Mouse (Mus musculus): Measurements from ENCODE around the gene Lurap1.

Gene Lurap1

DNA sequence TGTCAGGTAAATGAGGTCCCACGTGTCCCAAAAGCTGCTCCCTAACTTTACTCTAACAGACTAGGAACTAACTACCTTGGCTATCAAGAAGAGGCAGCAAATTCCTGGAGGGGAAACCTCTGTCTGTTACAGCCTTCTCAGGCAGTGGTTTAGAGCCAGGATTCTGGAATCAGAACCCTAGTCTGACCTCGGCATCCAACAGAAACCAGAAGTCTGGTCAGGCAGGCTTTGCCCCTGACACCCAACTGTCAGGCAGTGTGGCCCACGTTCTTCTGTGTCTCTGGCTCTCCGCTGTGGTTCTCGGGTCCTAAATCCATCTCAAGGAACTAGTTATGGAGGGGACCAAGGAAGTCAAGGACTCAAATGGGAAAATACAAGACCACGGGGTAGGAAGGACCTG, at the start of gene Lurap1:
Gene Lurap1, minus strand, starts transcription at position 101 of the 400 bp plus-strand sequence.
- no peak for DNase-seq (ENCODE audit: extremely low spot score, low read depth, low spot score)

DNA sequence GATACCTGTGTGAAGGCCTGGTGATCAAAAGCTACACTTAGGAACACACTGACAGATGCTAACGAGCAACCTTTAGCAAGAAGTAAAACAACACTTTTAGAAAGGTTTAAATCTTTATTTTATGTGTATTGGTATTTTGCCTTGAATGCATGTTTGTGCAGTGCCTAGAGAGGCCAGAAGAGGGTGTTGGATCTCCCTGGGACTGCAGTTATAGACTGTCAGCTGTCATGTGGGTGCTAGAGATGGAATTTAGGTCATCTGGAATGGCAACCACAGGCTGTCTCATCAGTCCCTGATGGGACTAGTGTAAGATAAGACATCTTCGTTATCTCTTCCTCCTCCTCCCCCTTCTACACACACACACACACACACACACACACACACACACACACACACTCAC, 47.3 kb upstream of the Lurap1 start:
- DNase-seq (ENCODE audit: extremely low spot score, low read depth, low spot score), result no peak

DNA sequence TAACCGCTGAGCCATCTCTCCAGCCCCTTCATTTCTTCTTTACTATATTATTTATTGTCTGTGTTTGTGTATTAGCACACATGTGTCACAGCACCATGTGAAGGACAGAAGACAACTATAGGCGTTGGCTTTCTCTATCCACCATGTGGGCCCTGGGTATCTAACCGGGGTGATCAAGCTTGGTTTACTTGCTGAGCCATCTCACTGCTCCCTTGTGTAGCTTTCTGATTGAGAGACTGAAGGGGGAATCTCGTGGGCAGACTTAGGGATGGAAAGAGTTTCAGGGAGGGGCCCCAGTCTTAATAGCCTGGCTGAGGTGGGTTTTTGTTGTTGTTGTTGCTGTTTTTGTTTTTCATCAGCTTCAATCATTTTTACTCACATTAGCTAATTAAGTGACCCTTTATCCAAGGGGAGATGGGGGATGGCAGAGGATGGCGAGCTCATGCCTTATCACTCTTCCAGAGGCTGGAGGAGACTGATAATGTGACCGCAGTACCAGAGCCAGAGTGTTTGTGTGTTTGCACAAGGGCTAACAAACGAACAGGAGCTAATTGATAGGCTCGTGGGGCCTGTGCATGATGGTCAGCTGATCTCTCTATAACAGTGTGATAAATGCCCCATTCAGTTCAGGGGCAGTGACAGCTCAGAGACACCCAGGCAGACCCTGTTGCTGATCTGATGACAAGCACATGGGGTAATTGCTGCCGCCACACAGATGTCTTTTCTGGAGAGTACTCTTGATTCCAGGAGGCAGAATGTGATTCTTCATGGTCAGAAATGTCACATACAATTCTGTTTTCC, 42.6 kb upstream of the Lurap1 start:
- DNase-seq (ENCODE audit: extremely low spot score, low read depth, low spot score), result no peak

DNA sequence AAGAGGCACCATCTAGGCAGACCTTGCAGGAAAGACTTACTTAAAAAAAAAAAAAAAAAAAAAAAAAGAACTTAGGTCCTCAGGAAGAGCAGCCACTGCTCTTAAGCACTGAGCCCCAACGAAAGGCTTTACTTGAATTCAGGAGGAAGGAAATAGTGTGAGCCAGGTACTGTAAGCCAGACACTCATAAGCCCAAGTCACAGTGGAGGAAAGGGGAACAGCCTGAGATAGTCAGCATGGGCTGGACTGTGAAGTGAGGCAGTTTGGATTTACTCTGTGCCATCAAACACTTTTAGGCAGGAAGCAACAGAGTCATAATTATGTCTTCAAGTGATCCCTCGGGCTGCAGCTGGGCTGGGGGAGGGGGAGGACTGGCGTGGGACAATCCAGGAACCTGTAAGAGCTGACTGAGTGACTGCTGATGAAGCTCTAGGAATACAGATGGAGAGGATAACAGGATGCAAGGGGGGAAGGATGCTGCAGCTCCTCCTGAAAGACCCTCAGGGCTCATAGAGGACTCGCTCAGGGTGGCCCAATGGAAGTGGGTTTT, 41.2 kb upstream of the Lurap1 start:
- DNase-seq (ENCODE audit: extremely low spot score, low read depth, low spot score), result no peak

DNA sequence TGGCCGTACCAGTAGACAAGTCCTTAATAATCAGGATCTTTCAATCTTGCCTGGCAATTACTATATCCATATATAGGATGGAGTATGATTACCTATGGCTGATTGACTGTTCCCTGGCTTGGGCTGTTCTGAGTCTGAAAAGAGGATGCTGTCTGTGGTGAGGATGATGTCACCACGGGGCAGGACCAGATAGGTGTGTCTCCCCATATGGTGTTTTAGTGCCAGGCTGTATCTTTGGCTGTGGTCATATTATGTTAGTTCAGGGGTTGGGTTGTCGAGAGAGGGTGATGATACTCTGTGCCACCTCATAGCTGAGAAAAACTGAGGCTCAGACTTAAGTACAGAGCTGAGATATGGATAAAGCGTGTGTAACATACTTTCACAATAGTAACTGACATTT, 33.9 kb upstream of the Lurap1 start:
- DNase-seq (ENCODE audit: extremely low spot score, low read depth, low spot score), result no peak

DNA sequence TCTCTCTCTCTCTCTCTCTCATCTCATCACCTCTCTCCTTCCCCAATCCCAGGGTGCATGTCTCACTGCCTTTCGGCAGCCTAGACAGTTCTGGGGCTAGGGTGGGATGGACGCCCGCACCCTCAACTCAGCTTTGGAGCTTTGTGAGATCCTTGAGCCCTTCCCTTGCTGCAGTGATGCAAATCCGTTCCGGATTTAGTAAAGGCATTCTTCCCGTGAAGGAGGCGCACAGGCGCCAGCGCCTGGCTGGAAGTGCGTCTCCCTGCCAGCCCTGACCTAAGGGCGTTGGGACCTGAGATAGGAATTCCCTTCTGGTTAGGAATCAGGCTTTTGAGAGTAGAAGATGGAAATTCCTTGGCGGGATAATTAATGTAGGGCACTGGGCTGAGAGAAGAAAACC, 31.6 kb upstream of the Lurap1 start:
- DNase-seq (ENCODE audit: extremely low spot score, low read depth, low spot score), result no peak

DNA sequence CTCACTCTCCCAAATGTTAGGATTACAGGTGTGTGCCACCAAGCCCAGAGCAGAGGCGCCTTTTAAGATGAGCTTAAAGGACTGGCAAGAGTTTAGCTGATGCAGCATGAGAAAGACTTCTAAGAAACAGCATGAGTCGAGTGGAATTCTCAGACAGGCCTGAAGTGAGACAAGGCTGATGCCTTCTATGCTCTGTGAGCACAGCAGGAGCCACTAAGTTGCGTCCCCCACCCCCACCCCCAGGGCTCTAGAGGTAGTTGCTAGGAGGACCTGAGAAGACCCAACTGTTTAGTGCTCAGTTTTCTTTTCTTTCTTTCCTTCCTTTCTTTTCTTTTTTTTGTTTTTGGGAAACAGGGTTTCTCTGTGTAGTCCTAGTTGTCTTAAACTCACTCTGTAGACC, 30.9 kb upstream of the Lurap1 start:
- no peak for DNase-seq (ENCODE audit: extremely low spot score, low read depth, low spot score)

DNA sequence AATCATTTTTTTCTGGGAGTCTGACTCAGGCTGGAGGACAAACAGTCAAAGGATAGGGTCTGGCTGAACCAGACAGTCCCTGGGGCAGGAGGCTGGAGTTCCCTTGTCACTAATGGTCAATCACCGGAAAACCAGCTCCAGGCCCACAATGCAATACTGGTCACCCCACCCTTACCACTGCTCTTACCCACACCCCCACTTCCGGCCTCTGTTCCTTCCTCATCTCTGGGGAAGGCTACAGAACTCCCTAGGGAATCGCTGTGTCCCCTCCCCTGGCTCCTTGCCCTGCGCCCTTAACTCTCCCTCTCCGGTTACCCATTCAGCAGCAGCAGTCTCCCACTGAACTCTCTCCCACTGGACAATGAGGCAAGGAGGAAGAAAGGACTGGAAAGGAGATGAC, 26.0 kb upstream of the Lurap1 start:
- DNase-seq (ENCODE audit: extremely low spot score, low read depth, low spot score), result no peak

DNA sequence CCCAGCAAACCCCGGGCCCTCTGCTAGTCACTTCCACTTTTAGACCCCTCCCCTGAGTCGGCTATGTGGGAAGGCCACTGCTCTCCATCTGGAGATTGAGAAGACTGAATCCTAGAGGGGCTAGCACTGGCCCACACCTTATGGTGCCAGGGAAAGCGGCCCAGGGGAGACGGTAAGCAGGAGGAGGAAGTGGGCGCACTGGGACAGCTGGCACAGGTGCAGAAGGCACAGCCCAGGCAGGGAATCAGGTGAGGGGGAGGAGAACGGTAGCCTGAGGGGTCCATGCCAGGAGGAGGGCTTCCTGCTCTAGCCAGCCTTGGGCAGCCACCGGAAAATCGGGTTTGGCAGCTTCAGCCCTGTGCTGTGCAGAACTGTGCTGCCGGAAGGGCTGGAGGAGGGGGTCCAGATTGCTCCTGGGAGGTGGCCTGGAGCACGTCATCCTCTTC, 25.4 kb upstream of the Lurap1 start:
- no peak for DNase-seq (ENCODE audit: extremely low spot score, low read depth, low spot score)

DNA sequence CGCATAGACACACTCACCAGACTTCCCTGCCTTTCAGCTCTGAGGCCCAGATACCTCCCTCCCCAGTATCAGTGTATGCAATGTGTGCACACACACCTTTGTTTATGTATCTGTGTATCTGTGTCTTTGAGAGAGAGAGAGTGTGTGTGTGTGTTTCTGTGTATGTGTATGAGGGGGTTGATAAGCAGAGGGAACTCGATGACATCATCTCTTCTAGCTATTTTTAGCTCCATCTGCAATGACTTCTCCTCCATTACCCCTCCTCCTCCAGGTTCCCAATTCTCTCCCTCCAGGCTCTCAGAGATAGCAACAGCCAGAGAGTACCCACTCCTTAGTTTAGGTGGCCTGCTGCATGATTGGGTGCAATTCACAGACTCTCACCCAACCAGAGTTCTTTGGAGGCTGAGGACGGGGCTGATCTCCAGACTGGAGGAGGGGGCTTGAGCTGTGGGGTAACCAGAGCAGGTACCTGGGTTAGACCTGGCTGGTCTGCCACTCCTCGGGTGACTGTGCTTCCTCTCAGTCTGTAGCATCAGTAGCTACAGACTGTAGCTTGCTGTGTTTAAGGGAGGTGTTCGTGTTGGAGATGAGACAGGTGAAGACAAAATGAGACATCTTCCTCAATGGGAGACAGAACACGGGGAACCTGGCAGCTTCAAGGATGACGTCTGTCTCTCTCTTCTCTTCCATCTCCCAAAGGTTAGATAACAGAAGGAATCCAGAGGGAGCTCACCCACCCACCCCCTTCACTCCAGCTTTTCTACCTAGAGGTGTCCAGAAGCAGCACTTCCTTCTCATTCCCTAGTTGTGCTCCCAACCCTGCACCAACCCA, 24.8 kb upstream of the Lurap1 start:
- DNase-seq (ENCODE audit: extremely low spot score, low read depth, low spot score), result no peak

DNA sequence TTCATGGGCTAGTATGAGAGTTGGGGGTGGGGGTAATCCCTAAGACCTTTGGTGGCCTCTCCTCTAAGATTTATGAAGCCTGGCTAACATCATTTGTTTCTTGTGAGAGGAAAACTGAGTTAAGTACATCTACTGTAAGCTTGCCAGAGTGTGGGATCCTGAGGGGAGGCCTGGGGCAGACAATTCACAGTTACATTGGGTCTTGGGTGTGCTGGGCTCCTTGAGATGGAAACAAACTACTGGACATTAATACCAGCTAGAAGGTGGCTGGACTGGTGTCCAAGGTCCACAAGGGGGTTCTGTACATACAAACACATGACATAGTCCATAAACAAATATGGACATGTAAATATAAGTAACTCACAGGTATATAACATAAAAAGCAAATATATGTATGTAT, 24.0 kb upstream of the Lurap1 start:
- DNase-seq (ENCODE audit: extremely low spot score, low read depth, low spot score), result no peak

DNA sequence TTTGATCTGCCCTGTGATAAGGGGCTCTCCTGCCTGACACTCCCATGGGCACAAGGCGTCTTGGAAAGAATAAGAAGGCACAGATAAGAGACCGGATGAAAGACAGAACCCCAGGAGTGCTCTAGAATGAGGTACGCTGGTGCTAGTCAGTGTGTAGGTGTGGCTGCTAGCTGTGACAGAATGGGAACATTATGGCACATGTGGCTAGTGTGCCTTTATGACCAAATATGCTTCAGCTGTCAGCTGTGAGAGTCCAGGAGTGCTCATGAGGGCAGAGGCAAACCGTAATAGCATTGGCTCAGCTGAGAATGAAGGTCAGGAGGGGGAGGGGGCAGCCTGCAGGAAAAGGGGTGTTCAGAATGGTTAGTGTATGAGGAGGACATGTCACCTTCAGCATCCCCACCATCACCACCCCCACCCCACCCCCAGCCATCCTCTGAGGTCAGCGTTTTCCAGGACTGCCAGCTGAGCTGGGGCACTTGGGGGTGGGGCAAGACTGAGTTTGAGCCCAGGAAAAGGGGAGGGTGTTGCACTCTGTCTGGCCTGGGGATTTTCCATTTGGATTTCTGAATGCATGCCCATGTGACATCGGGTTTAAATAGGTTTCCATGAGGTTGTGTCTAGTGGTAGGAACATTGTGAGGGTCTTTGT, 23.5 kb upstream of the Lurap1 start:
- no peak for DNase-seq (ENCODE audit: extremely low spot score, low read depth, low spot score)

DNA sequence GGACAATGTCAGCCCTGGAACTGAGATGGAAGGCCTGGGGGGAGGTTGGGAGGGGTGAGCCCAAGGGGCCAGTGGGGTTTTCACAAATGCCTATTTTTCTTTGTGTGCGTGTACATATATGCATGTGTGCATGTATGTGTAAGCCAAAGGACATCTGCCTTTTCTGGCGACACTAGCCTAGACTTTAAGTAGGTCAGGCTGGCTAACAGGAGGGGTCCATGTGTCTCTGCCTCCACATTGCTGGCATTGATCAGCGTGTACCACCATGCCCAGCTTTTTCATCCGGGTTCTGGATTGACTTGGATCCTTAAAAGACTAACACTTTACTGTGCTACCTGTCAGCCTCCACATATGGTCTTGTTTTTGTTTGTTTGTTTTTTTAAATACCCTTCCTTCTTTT, 22.6 kb upstream of the Lurap1 start:
- DNase-seq (ENCODE audit: extremely low spot score, low read depth, low spot score), result no peak

DNA sequence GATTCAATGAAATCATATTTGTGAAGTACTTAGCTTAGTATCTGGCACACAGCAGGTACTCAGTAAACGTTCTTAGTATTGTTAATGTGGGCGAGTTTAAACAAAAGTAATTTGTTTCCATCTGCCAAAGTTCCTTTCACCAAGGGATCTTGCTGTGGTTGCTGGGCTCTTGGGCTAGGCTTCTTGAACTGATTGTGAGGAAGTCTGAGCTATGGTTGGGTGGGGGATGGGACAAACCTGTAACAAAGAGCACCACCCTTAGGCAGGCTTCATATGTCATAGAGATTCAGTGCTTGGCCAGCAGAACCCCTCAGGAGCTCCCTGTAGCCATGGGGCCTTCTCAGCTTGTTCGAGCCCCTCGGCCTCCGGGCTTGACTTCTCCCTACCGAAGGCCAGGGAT, 21.9 kb upstream of the Lurap1 start, which contains the start of the genes 1700042G07Rik and Gm49337:
Gene 1700042G07Rik, plus strand, starts transcription at position 301 of the 400 bp plus-strand sequence.
Gene Gm49337, plus strand, starts transcription at position 313 of the 400 bp plus-strand sequence.
- DNase-seq (ENCODE audit: extremely low spot score, low read depth, low spot score), result no peak

DNA sequence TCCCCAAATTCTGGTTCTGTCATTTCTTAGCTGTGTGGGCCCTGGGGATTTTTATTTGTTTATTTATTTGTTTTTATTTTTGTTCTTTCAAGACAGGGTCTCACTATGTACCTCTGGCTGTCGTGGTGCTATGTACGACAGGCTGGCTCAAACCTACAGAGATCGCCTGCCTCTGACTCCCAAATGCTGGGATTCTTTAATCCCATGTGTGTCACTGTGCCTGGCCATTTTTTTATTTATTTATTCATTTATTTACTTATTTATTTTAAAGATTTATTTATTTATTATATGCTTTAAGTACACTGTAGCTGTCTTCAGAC, 18.2 kb upstream of the Lurap1 start:
- no peak for DNase-seq (ENCODE audit: extremely low spot score, low read depth, low spot score)

DNA sequence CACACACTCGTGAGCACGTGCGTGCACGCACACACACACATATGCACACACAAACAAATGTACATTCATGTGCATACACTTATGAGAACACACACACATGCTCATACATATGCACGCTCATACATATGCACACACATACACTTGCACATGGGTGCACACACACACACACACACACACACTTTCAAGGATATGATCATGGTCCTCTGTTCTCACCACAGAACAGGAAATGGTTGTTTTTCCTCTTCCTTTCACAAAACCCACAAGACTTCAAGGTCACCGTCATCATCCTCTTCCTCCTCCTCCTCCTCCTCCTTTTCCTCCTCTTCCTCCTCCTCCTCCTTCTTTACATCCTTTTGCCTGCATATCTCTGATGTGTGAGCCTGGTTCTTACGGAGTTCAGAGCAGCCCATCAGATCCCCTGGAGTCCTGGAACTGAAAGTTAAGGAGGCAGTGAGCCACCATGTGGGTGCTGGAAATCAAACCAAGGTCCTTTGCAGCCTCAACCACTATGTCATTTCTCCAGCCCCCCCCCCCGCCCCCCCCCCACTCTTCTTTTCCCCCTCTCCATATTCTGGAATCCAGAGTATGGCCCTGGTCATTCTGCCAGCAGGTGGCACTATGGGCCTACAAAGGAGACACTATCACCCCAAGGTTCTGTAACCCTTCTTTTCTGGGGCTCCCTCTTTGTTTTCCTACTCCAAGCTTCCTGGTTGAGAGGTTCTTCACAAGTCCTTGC, 17.6 kb upstream of the Lurap1 start:
- no peak for DNase-seq (ENCODE audit: extremely low spot score, low read depth, low spot score)

DNA sequence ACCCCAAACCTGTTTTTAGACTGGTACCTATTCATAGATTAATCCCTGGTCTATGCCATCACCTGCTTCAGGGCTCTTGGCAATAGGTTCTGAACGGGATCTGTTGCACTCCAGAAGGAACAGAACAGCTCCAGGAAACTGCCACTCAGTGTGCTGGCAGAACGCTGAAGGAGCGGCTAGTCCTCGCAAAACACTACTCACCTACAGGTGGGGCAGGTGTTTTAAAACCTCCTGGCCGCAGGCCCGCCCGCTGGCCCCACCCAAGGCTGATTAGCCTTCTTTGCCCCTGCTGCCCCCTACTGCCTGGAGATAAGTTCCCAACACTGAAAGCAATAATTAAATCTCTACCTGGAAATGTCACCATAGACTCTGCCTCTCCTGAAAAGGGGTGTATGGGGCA, 16.3 kb upstream of the Lurap1 start, which contains the start of gene Tspan1:
Gene Tspan1, minus strand, starts transcription at position 198 of the 400 bp plus-strand sequence.
- no peak for DNase-seq (ENCODE audit: extremely low spot score, low read depth, low spot score)

DNA sequence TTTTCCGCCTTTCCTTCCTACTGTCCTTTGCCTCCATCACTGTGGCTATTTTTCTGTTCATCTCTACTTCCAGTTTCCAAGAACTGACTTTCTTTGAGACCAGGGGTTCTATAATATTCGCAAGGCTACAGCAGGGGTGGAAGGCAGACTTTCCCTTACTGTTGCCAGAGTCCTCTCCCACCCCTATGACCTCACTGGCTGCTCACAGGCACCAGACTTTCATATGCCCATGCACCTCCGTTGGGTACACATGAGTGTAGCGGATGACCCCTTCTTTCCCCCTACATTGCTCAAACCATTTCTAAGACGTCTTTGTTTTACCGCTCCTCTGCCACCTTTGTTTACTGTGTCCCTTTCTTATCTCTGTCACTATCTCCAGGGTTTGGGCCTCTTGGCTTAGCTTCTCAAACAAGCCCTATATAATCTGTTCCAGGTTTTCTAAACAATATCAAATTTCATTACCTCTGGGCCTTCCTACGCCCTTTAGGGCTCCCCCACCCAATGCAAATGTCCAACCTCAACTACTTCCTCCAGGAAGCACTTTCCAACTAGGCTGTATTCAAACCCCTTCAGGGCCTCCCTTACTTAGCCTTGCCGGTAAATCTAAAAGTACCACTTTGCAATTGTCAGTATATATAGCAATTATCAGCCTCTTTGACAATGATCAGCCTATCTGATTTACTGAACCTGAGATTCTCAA, 14.7 kb upstream of the Lurap1 start:
- DNase-seq (ENCODE audit: extremely low spot score, low read depth, low spot score), result no peak

DNA sequence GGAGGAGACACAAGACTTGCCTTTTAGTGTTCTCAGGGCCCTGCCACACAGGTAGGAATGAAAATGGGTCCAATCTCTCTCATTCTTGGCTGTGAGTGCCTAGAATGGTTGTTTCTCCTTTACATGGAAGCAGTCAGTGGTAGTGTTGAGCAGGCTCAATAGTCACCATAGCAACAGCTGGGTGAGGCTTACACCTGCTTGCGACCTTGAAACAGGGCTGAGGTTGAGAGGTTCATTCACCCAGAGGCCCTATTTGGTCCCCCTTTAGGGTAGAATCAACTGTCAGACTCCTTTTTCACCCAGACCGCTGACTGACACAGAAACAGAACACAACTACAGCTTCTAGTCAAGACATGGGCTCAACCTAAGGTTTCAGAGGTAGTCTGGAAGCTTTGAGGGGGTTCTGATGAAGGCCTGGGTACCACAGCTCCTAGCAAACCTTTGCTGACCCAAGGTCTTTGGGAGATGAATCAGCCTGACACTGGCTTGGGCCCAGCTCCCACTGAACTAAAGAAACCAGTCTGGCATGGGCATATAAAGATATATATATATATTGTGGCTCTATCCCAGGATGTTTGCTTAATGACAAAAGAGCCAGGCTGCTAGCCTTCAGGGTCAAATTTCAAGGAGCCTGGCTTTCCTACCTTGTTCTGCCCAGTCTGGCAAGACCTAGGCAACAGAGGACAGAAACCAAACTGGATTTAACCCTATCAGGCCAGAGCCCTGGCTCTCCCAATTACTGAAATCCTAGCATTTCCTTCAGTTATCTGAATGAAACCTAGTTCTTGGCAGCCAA, 13.8 kb upstream of the Lurap1 start:
- DNase-seq (ENCODE audit: extremely low spot score, low read depth, low spot score), result no peak
